Mouse (Mus musculus) liver, embryonic 14.5 days (tissue): ENCODE measurements at regions not wholly inside any gene's neighbourhood (a gene's known extent, or its start where the extent isn't known, plus 50 kb on each side); places are given as distances from the start of the nearest gene placed in this dataset.

Source experiments
- CTCF ChIP-seq: IDR thresholded peaks from 2 replicates; pipeline ENCODE4 v1.5.1; 2016; ENCODE audit warnings: antibody characterized with exemption, low read depth, control low read depth
- EP300 ChIP-seq: IDR thresholded peaks from 2 replicates; pipeline ENCODE4 v1.6.1; 2016; ENCODE audit warnings: antibody characterized with exemption, low read depth

DNA sequence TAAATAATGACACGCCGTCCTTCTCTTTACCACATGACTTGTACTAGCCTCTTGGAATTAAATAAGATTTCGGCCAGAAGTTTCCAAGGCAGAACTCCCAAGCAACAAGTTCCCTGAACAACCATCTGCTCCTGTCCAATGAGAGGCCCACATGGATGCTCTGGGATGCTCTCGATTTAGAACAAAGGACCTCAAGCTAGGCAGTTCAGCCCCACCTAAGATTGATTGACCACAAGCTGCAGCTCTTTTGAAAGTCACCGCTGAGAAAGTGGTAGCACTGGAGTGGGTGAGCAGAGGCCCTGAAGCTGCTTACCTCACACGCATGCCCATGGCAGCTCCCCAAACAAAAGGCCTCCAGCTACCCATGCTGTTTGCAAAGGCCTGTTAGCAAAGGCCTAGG lies 73.1 kb upstream of the Eomes start:
- no peak for TF ChIP-seq CTCF
- TF ChIP-seq EP300, result no peak
